Mouse (Mus musculus) T-helper 1 cell (primary cell): ENCODE measurements around the gene Il5.
"Not testable (repeated sequence)": the region's sequence is repeated elsewhere in the genome, so short reads cannot be mapped to it uniquely, and the experiment has no call there.

Experiments
- in situ Hi-C: fragments of 300-600 bp; cut with MboI, MseI; formaldehyde crosslinking; loops from one replicate; pipeline ENCODE4 v1.15.1; 2025; ENCODE audit warnings: high pct_unique_total_duplicates

Gene Il5

DNA sequence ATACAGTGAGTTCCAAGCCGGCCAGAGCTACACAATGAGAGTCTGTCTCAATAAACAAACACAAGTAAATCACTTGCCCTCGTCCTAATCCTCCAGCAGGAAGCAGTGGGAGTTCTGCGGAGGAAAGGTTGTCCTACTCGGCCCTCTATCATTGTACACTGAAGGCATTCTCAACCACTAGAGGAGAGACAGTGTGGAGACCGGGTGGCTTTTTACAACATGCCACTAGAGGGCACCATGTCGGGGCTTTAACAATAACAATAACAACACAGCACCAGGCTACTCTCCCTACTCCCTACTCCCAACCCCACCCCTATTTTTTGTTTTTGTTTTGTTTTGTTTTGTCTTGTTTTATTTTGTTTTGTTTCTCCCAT lies 17.0 kb downstream of the Il5 start:
- in situ Hi-C loops = loop anchor here (5.0 kb wide), 2 partner anchors 105 to 270 kb away; no protein-coding TSS in a partner anchor

DNA sequence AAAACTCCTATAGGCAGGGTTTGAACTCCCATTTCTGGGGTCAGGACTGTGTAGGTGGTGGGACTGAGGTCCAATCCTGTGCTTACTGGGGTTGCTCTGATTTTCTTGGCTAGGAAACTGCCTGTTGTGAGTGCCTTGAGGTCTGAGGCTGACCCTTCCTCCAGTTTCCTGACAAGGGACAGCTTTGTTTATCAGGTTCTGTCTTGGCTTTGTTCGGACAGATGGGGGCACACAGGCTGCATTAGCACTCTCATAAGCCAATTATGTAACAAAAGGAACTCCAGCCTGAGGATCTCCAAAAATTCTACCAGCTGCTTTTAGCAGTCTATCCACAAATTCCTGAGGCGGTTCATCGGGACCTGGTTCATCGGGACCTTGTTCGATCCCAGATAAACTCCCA lies 21.8 kb downstream of the Il5 start:
- in situ Hi-C loops = no loop called here

DNA sequence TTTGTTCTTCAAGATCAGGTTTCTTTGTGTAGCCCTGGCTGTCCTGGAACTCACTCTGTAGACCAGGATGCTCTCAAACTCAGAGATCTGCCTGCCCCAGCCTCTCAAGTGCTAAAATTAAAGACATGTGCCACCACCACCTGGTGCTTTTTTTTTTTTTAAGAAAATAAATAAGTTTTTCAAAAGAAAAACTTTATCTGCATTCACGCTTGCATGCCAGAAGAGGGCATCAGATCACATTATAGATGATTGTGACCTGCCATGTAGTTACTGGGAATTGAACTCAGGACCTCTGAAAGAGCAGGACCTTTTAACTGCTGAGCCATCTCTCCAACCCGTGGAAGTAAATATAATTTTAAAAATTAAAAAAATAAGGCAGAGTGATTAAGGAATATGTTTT lies 24.7 kb downstream of the Il5 start:
- in situ Hi-C loops = no loop called here

DNA sequence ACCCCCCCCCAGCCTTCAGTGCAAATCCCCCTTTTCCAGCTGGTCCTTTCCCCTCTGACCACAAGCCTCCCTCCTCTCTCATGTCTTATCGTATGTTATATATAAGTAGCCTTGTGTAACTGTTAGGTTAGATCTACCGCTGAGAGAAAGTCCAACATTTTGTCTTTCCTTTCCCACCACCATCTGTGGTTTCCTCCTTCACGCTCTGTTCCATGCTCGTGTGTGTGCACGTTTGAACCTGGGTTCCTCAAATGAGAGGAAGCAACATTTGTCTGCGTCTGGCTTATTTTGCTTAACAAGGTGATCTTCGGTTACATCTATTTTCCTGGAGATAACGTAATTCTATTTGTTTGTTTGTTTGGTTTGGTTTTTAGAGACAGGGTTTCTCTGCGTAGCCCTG lies 27.4 kb downstream of the Il5 start:
- in situ Hi-C loops = no loop called here

DNA sequence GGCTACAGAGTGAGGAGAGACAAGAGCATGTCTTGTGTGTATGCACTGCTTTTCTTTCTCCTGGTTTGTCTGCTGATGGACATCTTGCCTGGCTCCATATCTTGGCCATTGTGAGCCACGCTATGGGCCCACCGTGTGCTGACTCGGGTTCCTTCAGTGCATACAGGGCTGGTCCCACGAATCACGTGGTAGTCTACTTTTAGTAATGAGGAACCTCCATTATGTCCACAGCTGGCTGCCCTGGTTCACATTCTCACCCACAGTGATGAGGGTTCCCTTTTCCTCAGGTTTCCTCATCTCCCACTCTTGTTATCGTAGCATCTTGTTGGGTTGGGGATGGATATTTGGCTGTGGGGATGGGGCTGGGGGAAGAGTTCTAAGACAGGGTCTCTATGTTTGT lies 28.0 kb downstream of the Il5 start:
- in situ Hi-C loops = no loop called here

DNA sequence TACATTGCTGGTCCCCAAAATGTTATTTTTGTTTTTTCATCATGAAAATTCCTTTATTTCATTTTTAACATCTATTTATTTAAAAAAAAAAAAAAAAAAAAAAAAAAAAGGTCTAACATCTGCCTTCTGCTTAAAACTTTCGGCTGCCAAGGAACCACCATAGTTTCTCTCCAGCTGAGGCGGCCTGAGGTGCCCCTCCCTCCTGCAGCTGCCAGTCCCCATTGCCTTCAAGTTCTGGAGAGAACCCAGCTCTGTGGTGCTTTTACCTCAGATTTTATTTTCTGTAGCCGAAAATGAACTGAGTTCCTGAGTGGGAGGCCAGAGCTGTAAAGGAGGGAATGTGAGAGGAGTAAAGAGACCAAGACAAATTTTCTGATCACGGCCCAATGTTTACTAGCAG lies 28.7 kb downstream of the Il5 start:
- in situ Hi-C loops = no loop called here

DNA sequence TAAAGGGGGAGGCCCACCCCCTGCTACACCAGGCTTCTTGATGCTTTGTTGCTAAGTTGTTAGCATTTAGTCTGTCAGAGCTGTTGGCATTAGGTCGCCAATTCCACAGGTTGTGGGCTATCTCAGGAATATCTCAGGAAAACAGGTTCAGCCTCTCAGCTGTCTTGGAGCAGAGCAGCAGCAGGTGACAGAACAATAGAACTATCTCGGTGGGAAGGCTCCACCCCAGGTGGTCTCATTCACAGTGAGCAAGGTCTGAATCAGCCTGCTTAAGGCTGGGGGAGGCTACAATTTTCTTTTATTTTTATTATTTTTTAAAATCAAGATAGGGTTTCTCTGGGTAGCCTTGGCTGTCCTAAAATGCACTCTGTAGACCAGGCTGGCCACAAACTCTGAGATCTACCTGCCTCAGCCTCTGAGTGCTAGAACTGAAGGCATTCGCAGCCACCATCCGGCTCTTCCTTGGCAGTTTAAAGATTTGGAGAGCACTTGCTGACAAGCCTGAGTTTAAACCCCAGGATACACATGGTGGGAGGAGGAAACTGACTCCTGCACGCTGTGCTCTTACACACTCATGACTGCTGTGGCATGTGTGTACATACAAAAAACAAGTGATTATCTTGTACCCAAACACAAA lies 29.2 kb downstream of the Il5 start:
- in situ Hi-C loops = no loop called here

DNA sequence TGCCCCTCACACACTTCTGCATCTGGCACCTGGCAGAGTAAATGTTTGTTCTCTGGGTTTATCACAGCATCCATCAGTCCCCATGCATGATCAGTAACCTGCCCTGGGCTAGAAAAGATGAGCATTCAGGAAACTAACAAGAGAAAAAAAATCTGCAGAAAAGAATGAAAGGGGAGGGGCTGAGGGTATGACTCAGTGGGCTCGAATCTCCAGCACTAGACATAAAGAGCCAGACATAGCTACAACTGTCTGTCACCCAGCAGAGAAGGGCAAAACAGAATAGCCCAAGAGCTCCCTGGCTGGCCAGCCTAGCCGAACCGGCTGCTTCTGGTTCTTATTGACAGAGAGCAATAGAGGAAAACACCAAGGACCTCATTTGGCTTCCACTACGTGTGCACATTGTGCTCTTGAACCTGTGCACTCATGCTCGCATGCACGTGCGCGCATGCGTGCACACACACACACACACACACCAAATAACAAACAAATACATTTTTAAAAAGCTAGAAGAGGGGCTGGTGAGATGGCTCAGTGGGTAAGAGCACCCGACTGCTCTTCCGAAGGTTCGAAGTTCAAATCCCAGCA lies 34.5 kb downstream of the Il5 start:
- in situ Hi-C loops = no loop called here

DNA sequence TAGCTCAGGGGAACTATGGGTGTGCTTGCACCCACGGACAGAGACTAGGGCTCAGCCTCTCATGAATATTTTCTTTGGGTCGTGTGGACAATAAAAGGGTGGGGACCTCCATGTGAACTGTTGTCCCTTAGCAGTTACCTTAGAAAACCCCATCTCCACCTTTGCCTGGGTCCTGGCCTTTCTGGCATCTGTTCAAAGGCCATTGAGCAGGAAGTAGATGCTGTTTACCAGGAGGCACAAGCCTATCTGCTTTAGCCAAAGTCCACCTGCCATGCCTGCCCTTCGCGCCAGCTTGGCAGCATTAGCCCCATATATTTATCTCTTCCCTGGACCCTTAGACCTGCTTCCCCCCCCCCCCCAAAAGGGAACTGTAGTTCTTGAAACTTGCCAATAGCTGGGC lies 37.0 kb downstream of the Il5 start:
- in situ Hi-C loops = no loop called here

DNA sequence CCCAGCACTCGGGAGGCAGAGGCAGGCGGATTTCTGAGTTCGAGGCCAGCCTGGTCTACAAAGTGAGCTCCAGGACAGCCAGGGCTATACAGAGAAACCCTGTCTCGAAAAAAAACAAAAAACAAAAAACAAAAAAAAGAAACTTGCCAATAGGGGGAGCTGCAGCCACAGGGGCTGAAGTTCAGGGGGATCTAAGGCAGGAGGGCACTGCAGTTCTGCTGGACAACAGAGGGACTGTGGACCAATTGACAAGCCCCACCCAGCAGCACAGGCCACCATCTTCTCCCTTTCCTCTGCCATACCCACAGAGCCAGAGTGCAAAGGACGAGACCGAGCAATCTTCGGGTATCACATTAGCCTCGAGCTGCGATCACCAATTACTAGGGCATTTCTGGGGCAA lies 37.4 kb downstream of the Il5 start:
- in situ Hi-C loops = not testable (repeated sequence)

DNA sequence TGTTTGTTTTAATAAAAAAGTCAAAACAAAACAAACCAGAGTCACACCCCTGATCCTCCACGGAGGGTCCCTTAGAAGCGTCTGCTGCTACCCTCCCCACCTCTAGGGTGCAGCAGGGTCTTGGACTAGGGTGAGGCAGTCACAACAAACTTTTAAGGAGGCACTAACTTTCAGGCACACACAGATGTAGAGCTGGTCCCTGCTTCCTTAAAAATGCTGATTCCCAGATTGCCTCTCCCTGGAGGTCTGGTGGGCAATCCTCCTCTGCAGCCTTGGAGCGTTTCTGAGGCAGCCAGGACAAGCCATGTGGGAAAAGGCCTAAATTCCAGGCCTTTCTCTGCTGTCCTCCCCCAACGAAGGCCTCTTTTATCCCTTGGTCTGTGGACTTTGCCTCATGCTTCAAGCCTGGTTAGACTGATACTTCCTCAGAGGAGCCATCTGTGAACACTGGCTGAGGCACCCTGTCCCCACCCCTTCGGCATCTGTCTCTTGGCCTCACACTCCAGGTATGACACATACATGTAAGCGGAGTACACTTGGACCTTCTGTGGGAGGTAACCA lies 38.3 kb downstream of the Il5 start:
- in situ Hi-C loops = no loop called here

DNA sequence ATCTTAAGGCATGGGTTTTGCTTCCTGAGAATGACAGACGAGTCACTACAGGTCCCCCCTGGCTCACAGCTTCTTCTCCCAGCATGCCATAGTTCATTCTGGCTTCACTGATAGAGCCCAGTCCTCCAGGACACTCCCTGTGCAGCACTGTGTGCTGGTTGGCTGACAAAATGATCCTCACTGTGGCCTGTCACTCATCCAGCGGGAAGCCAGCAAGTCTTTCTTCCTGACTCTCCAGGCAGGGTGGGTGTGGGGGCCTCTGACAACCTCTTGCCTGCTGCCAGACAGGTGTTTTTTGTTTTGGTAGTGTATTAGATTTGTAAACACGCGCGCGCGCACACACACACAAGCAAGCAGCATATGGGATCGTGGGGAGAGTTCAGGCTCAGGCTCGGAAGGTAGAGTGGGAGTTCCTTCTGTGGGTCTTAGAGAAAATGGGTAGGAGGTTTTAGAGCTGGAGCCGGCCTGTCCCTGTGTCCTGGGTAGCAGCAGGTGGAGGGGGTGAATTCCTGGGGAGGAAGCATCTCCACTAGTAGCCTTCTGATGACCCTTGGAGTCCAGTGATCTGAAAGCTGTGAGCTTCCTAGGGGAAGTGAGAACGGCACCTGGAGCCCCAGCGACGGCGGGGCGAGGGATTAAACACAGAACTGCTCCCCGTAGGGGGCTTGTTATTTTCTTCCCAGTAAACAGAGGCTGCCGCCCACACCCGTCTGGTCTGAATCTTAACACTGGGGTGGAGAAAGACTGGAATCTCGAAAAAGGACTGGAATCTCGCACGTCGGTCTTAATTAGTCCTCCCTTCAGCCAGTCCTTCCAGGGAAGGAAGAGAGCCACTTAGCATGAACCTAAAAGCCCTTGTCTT lies 39.2 kb downstream of the Il5 start:
- in situ Hi-C loops = loop anchor here (5.0 kb wide), 1 partner anchor 83 kb away; no protein-coding TSS in a partner anchor

DNA sequence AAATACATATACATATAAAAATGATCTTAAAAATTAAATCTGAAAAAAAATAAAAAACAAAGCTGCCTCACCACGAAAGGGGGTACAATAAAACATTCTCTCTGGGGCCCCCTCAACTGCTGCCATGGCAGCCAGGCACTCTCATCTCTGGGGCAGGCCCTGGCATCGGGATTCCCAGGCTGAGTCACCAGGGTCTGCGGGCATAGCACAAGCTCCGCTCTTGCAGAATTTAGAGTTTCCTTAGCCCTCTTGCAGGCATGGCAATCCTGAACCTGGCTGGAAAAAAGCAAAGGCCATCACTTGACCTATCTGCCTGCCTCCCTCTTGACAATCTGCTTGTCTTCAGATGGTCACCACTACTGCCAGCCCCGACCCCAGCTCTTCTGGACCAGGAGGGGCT lies 40.7 kb downstream of the Il5 start:
- in situ Hi-C loops = loop anchor here (5.0 kb wide), 1 partner anchor 81 kb away; no protein-coding TSS in a partner anchor

DNA sequence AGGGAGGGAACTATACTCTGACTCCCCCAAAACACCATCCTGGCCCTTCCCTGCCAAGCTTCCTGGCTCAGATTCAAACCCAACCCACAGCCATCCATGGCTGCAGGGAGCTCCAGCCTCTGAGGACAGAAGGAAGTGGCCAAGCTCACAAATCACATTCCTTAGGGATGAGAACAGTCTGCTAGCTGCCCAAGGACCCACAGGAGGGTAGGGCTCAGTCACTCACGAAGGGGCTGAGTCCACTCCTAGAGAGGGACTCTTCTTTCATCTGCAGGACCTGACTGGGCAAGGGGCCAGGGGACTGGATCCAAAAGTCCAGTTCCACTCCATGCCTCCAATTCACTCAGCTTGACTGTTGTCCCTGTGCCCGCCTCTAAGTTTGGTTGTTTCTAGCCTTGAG lies 41.2 kb downstream of the Il5 start:
- in situ Hi-C loops = loop anchor here (5.0 kb wide), 1 partner anchor 80 kb away; no protein-coding TSS in a partner anchor

DNA sequence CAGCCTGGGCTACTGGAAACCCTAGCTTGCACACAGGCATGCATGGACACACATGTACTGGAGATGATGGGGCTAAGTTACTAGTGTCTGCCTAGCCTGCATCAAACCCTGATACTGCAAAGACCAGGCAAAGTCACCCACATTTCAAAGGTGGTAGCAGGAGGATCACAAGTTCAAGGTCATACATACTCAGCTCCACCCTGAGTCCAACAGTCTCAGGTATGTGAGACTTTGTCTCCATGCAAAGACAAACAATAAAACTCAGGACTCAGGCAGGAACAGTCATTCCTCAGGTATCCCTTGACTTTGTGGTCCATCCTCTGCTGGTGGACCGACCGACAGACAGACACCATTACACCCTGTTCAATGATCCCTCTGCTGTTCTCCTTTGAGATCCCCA lies 41.8 kb downstream of the Il5 start:
- in situ Hi-C loops = loop anchor here (5.0 kb wide), 1 partner anchor 80 kb away; no protein-coding TSS in a partner anchor

DNA sequence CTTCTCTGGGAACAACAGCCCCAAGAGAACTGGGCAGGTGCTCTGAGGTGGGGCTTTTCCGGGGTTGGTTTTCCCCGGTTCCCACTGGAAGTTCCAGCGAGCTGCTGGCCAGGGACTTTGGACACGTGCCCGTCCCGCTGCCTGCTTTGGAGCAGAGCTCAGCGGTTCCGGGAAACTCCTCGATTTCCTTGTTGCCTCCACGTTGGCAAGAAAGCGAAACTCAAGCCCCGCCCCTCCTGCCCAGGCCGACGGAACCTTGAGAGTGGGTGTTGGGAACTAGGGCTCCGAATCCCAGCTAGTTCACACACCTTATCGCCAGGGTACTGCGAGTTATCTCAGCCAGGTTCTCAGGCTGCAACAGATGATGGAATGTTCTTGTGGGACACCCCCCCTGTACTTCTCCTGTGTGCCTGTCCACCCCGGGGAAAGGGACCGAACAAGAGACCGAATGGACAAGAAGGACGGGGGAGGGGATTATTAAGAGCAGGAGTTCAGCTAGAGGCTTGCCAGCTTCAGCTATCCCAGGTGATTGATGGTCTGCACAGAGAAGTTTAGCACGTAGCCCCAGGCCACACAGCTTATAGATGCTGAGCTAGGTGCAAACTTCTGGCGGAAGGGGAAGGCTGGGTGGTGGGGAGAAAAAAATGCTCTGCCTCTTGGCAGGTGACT lies 42.4 kb downstream of the Il5 start:
- in situ Hi-C loops = loop anchor here (5.0 kb wide), 1 partner anchor 79 kb away; no protein-coding TSS in a partner anchor

DNA sequence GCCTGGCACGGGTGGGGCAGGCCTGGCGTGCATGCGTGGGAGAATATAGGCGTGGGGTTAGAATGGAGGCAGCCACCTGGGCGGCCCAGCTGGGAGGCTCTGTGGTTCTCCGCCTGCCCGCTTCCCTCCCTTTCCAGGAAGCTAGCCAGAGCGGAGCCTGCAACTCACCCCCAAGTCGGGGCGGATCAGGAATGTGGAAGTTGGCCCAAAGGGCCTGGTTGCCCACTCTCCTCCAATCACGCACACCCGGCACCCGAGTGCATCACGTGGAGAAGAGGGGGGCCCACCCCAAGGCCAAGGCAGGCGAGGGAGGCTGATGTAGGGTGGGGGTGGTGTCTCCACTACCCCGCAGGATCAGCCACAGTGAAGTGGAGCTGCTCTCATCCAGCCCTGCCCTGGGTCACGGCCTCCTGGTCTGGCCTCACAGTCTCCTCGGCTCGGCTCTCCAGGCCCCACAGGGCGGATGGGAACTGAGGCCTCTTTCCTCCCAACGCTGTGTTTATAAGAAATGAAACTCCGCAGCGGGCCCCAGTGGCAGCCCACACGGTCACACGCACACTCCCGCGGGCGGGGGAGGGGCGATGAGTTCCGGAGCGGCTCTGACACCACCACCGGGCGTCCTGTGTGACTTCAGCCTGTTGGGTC lies 43.0 kb downstream of the Il5 start:
- in situ Hi-C loops = loop anchor here (5.0 kb wide), 1 partner anchor 79 kb away; no protein-coding TSS in a partner anchor

DNA sequence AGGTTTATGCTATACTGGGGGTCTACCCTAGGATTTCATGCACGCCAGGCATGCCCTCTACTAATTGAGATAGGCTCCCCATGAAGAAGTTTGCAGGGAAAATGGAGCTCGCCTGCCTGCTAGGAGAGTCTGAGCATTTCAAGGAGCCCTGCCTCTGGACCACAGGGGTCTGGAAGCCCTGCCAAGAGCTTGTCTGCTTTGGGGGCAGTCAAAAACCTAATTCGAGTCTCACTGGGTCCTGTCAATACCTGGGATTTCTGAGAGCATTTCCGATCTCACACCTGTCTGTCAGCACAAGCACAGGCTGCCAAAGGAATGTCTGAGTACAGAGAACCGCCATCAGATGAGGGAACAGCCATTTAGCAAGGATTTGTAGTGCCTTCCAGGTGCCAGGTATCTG lies 44.0 kb downstream of the Il5 start:
- in situ Hi-C loops = loop anchor here (5.0 kb wide), 1 partner anchor 78 kb away; no protein-coding TSS in a partner anchor

DNA sequence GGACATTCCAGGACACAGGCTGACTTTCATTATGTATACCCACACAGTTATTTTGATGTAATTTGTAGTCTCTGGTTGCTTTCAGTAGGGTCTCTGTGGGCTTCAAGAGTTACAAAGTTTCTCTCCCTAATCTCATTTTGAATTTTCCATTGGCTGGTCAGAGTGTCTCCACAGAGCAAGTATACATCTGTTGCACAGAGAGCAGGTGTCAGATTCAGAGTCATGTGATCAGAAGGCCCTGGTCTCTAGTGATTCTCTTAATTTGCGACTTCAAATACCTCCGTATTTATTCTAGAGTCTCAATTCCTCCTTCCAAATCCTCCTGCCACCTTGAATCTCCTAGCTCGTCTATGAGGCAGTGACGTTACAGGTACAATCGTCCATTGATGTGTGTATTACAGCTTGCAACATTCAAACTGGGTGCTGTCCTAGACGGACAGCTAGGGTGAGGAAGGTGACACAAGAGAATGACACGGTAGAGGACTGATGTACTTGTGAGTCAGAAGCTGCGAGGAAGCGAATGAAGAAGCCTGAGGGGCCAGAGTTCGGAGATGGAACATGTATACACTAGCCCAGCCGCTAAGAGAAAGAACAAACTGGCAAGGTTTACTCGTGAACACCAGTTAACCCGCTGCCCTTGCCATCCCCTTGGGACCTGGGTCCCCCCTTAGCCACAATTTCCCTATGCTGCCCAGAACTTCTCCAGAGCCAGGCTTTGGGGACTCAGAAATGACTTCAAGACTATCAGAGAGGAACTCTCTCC lies 48.0 kb downstream of the Il5 start:
- in situ Hi-C loops = no loop called here

DNA sequence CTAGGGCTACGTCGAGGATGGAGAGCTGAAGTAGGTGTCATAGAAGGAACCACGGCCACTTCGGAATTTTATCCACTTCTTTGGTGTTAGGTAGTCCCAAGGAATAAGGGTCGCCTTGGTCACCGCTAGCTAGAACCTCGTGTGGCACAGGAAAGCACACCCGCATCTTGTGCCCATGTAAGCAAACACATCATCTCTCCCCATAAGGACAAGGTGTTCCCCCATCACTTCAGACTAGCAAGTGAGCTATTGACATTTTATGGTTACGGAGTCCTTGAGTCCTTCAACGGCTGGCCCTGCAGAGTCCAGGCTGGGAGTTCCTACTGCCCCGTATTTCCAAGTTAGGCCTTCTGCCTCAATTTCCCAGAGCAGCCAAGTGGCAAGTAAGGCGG lies 48.6 kb downstream of the Il5 start:
- in situ Hi-C loops = no loop called here
